Mouse (Mus musculus) mammary gland, adult 2 months (tissue): ENCODE measurements around the gene Svs3b. TPM values are rescaled to one million over a fixed set of nuclear protein-coding genes. Genes with fewer than 3 reads are reported as not detected.

Experiments
- polyA plus RNA-seq: library from polyadenylated mRNA; depleted of rRNA; stranded (reverse); fragments of >200 nt; gene quantifications from 2 replicates; pipeline ENCODE4 v1.2.3, GENCODE M21; 2012; ENCODE audit warnings: low replicate concordance; rRNA removed

Svs3b gene
- polyA plus RNA-seq: not detected in 2 replicates

DNA sequence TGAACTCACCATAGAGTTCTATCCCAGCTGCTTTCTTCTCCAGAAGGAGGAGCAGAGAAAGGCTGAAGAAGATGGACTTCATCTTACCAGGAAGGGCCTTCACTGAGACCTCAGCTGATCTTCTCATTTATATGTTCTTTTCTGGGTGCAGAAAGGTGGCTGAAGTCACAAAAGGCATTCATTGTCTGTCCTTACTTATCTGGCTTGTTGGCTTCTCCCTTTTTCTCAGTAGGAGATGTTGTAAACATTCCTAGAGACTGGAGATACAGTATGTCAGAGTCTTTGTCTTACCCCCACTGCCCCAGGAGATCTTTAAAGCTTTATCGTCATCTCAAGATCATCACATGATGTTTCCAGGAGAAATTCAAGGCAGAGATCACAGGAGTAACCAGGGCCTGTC is at the start of gene Svs3b:
Svs3b (minus strand) TSS at position 101 of the 400 bp plus-strand sequence.

DNA sequence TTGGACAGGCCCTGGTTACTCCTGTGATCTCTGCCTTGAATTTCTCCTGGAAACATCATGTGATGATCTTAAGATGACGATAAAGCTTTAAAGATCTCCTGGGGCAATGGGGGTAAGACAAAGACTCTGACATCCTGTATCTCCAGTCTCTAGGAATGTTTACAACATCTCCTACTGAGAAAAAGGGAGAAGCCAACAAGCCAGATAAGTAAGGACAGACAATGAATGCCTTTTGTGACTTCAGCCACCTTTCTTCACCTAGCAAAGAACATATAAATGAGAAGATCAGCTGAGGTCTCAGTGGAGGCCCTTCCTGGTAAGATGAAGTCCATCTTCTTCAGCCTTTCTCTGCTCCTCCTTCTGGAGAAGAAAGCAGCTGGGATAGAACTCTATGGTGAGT is 32.5 kb upstream of the Svs3b start, which contains the start of gene Svs3a:
Svs3a (plus strand) TSS at position 301 of the 400 bp plus-strand sequence.

GRCm38 (mm10) chr2:164278359-164278758 is 21.9 kb upstream of the Svs3b start, which contains the start of gene Svs4:
TSS of gene Svs4 (minus strand) at chr2:164278459.

DNA sequence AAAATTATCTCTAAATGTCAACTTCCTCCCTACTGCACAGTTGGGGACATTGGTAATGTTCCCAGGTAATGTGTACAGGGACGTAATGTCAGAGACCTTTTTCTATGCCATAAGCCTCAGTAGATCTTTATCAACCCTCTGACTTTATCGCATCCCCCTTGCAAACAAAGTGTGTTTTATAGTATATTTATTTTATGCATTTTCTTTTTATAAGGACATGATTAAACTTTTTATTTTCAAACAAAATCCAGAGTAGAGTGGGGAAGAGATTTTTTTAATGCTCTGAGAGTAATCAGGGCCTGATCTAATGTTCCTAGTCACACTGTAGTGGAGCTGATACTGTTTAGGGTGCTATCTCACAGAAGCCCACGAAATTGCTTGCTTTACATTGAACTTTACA is 18.1 kb downstream of the Svs3b start, which contains the start of gene Svs2:
Svs2 (minus strand) TSS at position 101 of the 400 bp plus-strand sequence.

DNA sequence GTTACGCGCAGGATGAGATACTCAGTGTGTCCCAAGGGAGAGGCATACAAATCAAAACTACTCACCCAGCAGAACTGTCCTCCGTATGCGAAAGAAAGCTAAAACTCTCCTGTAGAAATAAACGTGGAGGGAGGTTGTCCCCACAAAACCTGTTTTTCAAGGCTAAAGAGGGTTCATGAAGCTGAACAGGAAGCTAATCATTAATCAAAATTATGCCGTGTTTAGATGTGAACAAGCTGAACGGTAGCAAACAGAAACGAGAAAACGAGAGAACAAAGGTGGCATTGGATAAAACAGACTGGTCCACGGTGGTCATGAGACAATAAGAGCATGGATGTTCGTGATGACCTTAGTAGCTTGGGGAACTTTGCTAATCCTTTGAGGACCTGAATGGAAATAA is 34.9 kb downstream of the Svs3b start, which contains the start of gene Wfdc15b:
Wfdc15b (minus strand) TSS at position 139 of the 400 bp plus-strand sequence.

Other genes with a start within 250 kb of the Svs3b start
- gene Pabpc1l, start 231.2 kb downstream of the Svs3b start, polyA plus RNA-seq: 1.6 and 1.7 TPM in 2 replicates
- gene Stk4, start 186.3 kb downstream of the Svs3b start, polyA plus RNA-seq: 21.8 and 26.0 TPM in 2 replicates
- 58.9 and 67.9 TPM in 2 replicates for gene Tomm34, start 185.5 kb downstream of the Svs3b start, polyA plus RNA-seq
- gene Kcns1, start 85.5 kb downstream of the Svs3b start, polyA plus RNA-seq: 0.20 and 0.43 TPM in 2 replicates
- 1.0 TPM in 1 of 2 replicates, not detected in the other for gene Wfdc5, start 73.9 kb downstream of the Svs3b start, polyA plus RNA-seq
- gene Wfdc12, start 66.0 kb downstream of the Svs3b start, polyA plus RNA-seq: 0.50 TPM in 1 of 2 replicates, not detected in the other
- not detected in 2 replicates for gene Wfdc15a, start 56.5 kb downstream of the Svs3b start, polyA plus RNA-seq
- not detected in 2 replicates for gene Wfdc15b, start 35.0 kb downstream of the Svs3b start, polyA plus RNA-seq
- not detected in 2 replicates for gene Svs2, start 18.2 kb downstream of the Svs3b start, polyA plus RNA-seq
- gene Svs4, start 21.8 kb upstream of the Svs3b start, polyA plus RNA-seq: not detected in 2 replicates
- gene Svs3a, start 32.6 kb upstream of the Svs3b start, polyA plus RNA-seq: not detected in 2 replicates
- gene Svs6, start 60.1 kb upstream of the Svs3b start, polyA plus RNA-seq: not detected in 2 replicates
- gene Svs5, start 76.1 kb upstream of the Svs3b start, polyA plus RNA-seq: not detected in 2 replicates
- gene Slpi, start 132.5 kb upstream of the Svs3b start, polyA plus RNA-seq: 19.6 and 28.7 TPM in 2 replicates
- 0.03 and 0.05 TPM in 2 replicates for gene Rbpjl, start 146.5 kb upstream of the Svs3b start, polyA plus RNA-seq
- 2.9 and 6.3 TPM in 2 replicates for gene Matn4, start 148.5 kb upstream of the Svs3b start, polyA plus RNA-seq
- 46.1 and 52.4 TPM in 2 replicates for gene Sdc4, start 187.2 kb upstream of the Svs3b start, polyA plus RNA-seq
- 117 and 254 TPM in 2 replicates for gene Sys1, start 200.3 kb upstream of the Svs3b start, polyA plus RNA-seq
- 37.3 and 40.5 TPM in 2 replicates for gene Gm20458, start 204.3 kb upstream of the Svs3b start, polyA plus RNA-seq
- gene Trp53tg5, start 217.1 kb upstream of the Svs3b start, polyA plus RNA-seq: not detected in 2 replicates
- gene Dbndd2, start 229.5 kb upstream of the Svs3b start, polyA plus RNA-seq: 16.8 and 38.2 TPM in 2 replicates
- 120 and 165 TPM in 2 replicates for gene Pigt, start 240.9 kb upstream of the Svs3b start, polyA plus RNA-seq